Mouse (Mus musculus) limb, embryonic 13.5 days (tissue): ENCODE results near the gene Arhgap33. TPM values are rescaled to one million over a fixed set of nuclear protein-coding genes. Genes with fewer than 3 reads are reported as not detected.
A peak's percentile ranks its signal among the peaks of the same experiment; 100 is the strongest.
"Not testable (repeated sequence)": the region's sequence is repeated elsewhere in the genome, so short reads cannot be mapped to it uniquely, and the experiment has no call there.

Experiments used
- ATAC-seq: fragments of 200-750 bp; cut with Nextera tagmentation; 2 replicates; pipeline ENCODE4 v1.8.0; 2017; ENCODE audit warnings: low read depth, moderate number of reproducible peaks, moderate TSS enrichment; ENCODE audit not compliant: low FRiP score
- H3K27ac ChIP-seq: fragments of 300-500 bp; sonication (generic); 2 replicates; pipeline ENCODE4 v1.5.1; 2015; ENCODE audit warnings: inconsistent platforms, mild to moderate bottlenecking, moderate library complexity
- H3K27me3 ChIP-seq: fragments of 300-500 bp; sonication (generic); 2 replicates; pipeline ENCODE4 v1.6.1; 2015; ENCODE audit warnings: mild to moderate bottlenecking, inconsistent platforms
- H3K36me3 ChIP-seq: fragments of 300-500 bp; sonication (generic); 2 replicates; pipeline ENCODE4 v1.6.1; 2015; ENCODE audit warnings: inconsistent platforms, mild to moderate bottlenecking, moderate library complexity
- H3K4me1 ChIP-seq: fragments of 300-500 bp; sonication (generic); 2 replicates; pipeline ENCODE4 v1.6.1; 2015; ENCODE audit warnings: inconsistent platforms
- H3K4me2 ChIP-seq: fragments of 300-500 bp; sonication (generic); replicated peaks from 2 replicates; pipeline ENCODE4 v1.6.1; 2015; ENCODE audit warnings: inconsistent platforms, mild to moderate bottlenecking, moderate library complexity
- H3K4me3 ChIP-seq: fragments of 300-500 bp; sonication (generic); 2 replicates; pipeline ENCODE4 v1.5.1; 2015; ENCODE audit warnings: moderate library complexity, mild to moderate bottlenecking, inconsistent platforms
- H3K9ac ChIP-seq: fragments of 300-500 bp; sonication (generic); 2 replicates; pipeline ENCODE4 v1.6.1; 2015; ENCODE audit warnings: mild to moderate bottlenecking, inconsistent platforms
- H3K9me3 ChIP-seq: fragments of 300-500 bp; sonication (generic); 2 replicates; pipeline ENCODE4 v1.6.1; 2016; ENCODE audit warnings: inconsistent platforms
- WGBS: fragments of 180-500 bp; shearing (Covaris S2); methylation state at CpG from one replicate; pipeline ENCODE4 v1.1.7; 2015; 5-methylcytosine and 5-hydroxymethylcytosine counted together
- microRNA-seq: library from miRNA; unstranded; fragments of <30 nt; microRNA quantifications from one replicate; pipeline ENCODE4, GENCODE M21; 2016
- polyA plus RNA-seq: library from polyadenylated mRNA; unstranded; fragments of >200 nt; fragmentation: Nextera tagmentation; extraction: Ambion mirVana; gene quantifications from 2 replicates; pipeline ENCODE4 v1.2.1, GENCODE M21; 2015

Arhgap33 gene
- polyA plus RNA-seq, 1 experiment from 2014 or later, result 11.6 TPM

DNA sequence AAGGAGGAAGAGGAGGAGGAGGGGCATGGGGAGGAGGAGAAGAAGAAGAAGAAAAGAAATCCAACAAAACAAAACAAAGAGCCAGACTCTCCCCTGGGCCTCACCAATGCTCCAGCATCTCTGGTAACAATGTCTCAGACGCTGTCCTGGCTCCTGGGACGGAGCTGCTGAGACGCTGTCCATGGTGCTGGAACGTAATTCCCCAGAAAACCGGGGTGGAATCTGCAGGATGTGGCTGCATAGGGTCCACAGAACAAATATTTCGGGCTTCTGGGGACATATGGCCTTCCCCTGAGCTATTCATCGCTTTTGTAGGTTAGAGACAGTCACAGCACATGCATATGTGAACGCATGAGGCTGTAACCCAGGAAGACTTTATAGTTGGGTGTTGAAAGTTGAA is 50.6 kb downstream of the Arhgap33 start:
- H3K36me3 ChIP-seq, result no peaks in the 10 kb centered on the region
- no peaks in the 10 kb centered on the region for H3K4me1 ChIP-seq
- H3K4me3 ChIP-seq, result no peak overlapping the region
- H3K9ac ChIP-seq, result no peak overlapping the region
- H3K27ac ChIP-seq, result no peak overlapping the region
- H3K9me3 ChIP-seq, result no peaks in the 10 kb centered on the region
- 18% methylated on average over 8 of the region's 8 CpGs for WGBS
- ATAC-seq, result no peak
- no peak overlapping the region for H3K4me2 ChIP-seq
- H3K27me3 ChIP-seq, result peaks cover 19% of the 10 kb centered on the region; the same call in 1 of the 2 replicates

DNA sequence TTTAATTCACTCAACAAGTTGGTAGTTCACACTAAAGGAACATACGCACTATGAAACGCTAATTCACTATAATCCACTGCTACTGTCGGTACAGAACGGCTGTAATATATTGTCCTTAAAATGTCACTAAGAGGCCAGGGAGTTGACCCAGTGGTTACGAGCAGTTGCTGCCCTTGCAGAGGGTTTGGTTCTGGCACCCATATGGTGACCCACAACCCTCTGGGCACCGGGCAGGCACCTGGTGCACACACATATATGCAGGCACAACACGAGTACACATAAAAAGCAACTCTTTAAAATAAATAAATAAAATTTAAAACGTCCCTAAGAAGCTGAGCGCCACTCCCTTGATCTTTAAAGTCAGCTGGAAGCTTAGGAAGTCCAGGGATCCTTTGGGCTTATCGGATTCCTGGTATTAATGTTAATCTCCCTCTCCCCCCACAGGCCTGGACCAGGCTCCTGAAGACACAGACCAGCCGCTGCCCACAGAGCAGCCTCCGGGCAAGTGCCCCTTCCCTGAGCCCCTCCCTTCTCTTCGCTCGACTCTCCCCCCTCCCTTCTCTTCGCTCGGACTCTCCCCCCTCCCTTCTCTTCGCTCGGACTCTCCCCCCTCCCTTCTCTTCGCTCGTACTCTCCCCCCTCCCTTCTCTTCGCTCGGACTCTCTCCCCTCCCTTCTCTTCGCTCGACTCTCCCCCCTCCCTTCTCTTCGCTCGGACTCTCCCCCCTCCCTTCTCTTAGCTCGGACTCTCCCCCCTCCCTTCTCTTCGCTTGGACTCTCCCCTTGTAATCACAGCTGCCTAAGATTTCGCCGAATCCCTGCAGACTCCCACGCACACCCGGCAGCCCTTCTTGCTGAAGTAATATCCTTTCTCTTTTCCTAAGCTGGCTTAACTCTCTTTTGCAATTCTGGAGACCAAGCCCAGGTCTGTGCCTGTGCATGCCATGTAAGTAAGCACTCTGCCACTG is 57.2 kb downstream of the Arhgap33 start:
- Histone ChIP-seq H3K27ac (no peak overlapping the region), H3K36me3 (no peaks in the 10 kb centered on the region), H3K4me1 (peaks cover 7% of the 10 kb centered on the region), H3K9ac (no peak overlapping the region), H3K27me3 (peaks cover 30% of the 10 kb centered on the region), H3K4me2 (peak overlapping the region; percentile 55), H3K9me3 (no peaks in the 10 kb centered on the region; the same call in 1 of the 2 replicates), H3K4me3 (peak overlapping the region; percentile 28)
- no peak for ATAC-seq
- WGBS, result 4% methylated on average over 30 of the region's 32 CpGs

DNA sequence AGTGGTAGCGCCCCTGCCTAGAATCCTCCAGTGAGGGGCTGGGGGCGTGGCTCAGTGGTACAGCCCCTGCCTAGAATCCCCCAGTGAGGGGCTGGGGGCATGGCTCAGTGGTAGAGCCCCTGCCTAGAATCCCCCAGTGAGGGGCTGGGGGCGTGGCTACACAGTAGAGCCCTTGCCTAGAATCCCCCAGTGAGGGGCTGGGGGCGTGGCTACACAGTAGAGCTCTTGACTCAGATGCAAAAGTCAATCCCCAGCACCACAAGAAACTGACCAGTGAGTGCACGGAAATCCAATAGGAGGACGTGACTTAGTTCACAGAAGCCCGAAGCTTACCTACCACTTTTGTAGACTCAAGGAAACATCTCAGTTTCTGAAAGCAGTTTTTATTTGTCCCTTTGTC is 58.7 kb downstream of the Arhgap33 start:
- ATAC-seq, H3K4me1 ChIP-seq, H3K9ac ChIP-seq, H3K9me3 ChIP-seq, H3K27ac ChIP-seq, H3K4me2 ChIP-seq, H3K36me3 ChIP-seq, H3K4me3 ChIP-seq: not testable (repeated sequence)
- WGBS, result 85% methylated on average over 7 of the region's 7 CpGs
- H3K27me3 ChIP-seq, result peaks cover 23% of the 10 kb centered on the region

DNA sequence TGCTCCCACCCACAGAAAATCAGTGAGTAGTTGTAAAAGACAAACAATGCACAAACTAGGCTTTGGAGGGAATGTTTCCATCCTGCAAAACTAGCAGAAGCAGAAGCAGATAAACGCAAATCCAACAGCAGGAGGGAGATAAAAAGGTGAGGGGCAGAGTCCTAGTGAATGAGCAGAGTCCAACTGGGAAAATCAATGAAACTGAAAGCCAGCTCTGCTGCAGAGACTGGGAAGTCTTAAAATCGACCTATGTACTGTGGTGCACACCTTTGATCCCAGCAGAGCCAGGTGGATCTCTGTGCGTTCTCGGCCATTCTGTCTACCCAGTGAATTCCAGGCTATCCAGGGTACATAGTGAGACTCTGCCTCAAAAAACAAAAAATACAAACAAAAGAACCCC is 59.9 kb downstream of the Arhgap33 start:
- Histone ChIP-seq H3K36me3 (no peaks in the 10 kb centered on the region), H3K4me3 (no peak overlapping the region), H3K4me1 (peaks cover 7% of the 10 kb centered on the region), H3K27ac (no peak overlapping the region), H3K9ac (no peak overlapping the region), H3K9me3 (peaks cover 3% of the 10 kb centered on the region; the same call in 1 of the 2 replicates), H3K27me3 (peaks cover 28% of the 10 kb centered on the region), H3K4me2 (no peak overlapping the region)
- 69% methylated on average over 4 of the region's 4 CpGs for WGBS
- no peak for ATAC-seq

DNA sequence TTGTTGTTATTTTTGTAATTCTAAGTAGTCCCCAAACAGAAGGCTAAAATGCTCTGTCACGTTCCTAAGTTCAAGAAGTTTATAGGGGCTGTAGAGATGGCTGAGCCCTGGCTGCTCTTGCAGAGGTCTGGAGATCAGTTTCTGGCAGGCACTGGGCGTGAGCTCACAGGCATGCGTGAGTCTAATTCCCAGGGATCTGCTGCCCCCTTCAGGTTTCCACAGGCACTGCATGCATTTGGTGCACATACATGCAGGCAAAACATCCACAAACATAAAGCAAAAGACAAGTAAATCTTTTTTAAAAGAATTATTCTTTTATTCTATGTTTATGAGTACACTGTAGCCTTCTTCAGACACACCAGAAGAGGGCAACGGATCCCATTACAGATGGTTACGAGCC is 62.4 kb downstream of the Arhgap33 start:
- 48% methylated on average over 5 of the region's 5 CpGs for WGBS
- H3K9me3 ChIP-seq, result peaks cover 3% of the 10 kb centered on the region; the same call in 1 of the 2 replicates
- H3K4me1 ChIP-seq, result peaks cover 1% of the 10 kb centered on the region
- H3K4me2 ChIP-seq, result no peak overlapping the region
- H3K27me3 ChIP-seq, result peaks cover 22% of the 10 kb centered on the region
- ATAC-seq, result no peak
- H3K4me3 ChIP-seq, result no peak overlapping the region
- no peaks in the 10 kb centered on the region for H3K36me3 ChIP-seq
- no peak overlapping the region for H3K9ac ChIP-seq
- H3K27ac ChIP-seq, result no peak overlapping the region

Small RNA genes lying within 50 kb of the gene (microRNA-seq; reads per million reads assigned to microRNA genes)
- gene Gm38670, result 0.70 reads per million

Other genes starting within 250 kb of the Arhgap33 start
- 51.2 and 51.5 TPM in 2 replicates for gene Clip3, start 243.3 kb downstream of the Arhgap33 start, polyA plus RNA-seq
- 94.2 and 99.2 TPM in 2 replicates for gene Alkbh6, start 226.3 kb downstream of the Arhgap33 start, polyA plus RNA-seq
- 89.9 and 90.4 TPM in 2 replicates for gene Syne4, start 220.3 kb downstream of the Arhgap33 start, polyA plus RNA-seq
- 0.95 and 1.2 TPM in 2 replicates for gene E130208F15Rik, start 213.3 kb downstream of the Arhgap33 start, polyA plus RNA-seq
- 20.0 and 22.4 TPM in 2 replicates for gene Sdhaf1, start 211.2 kb downstream of the Arhgap33 start, polyA plus RNA-seq
- gene Lrfn3, start 172.3 kb downstream of the Arhgap33 start, polyA plus RNA-seq, result 6.8 and 7.5 TPM in 2 replicates
- 29.7 and 32.7 TPM in 2 replicates for gene Tyrobp, start 121.3 kb downstream of the Arhgap33 start, polyA plus RNA-seq
- 0.64 and 0.68 TPM in 2 replicates for gene Hcst, start 115.2 kb downstream of the Arhgap33 start, polyA plus RNA-seq
- 1.3 and 2.0 TPM in 2 replicates for gene Nfkbid, start 113.3 kb downstream of the Arhgap33 start, polyA plus RNA-seq
- gene Aplp1, start 89.5 kb downstream of the Arhgap33 start, polyA plus RNA-seq, result 38.4 and 44.2 TPM in 2 replicates
- gene Kirrel2, start 77.4 kb downstream of the Arhgap33 start, polyA plus RNA-seq, result 0.20 and 0.23 TPM in 2 replicates
- gene Nphs1, start 76.7 kb downstream of the Arhgap33 start, polyA plus RNA-seq, result 0.09 TPM in 2 replicates
- gene Prodh2, start 41.4 kb downstream of the Arhgap33 start, polyA plus RNA-seq, result 0.32 TPM in 1 of 2 replicates, not detected in the other
- 15.4 and 17.5 TPM in 2 replicates for gene Hspb6, start 17.1 kb upstream of the Arhgap33 start, polyA plus RNA-seq
- gene Proser3, start 17.2 kb upstream of the Arhgap33 start, polyA plus RNA-seq, result 13.9 TPM in 2 replicates
- 44.2 and 48.3 TPM in 2 replicates for gene Lin37, start 24.8 kb upstream of the Arhgap33 start, polyA plus RNA-seq
- 81.3 and 91.1 TPM in 2 replicates for gene U2af1l4, start 28.2 kb upstream of the Arhgap33 start, polyA plus RNA-seq
- 13.8 and 14.1 TPM in 2 replicates for gene Gm49396, start 28.3 kb upstream of the Arhgap33 start, polyA plus RNA-seq
- 134 and 141 TPM in 2 replicates for gene Psenen, start 28.6 kb upstream of the Arhgap33 start, polyA plus RNA-seq
- 3.2 and 4.9 TPM in 2 replicates for gene Igflr1, start 30.4 kb upstream of the Arhgap33 start, polyA plus RNA-seq
- gene Kmt2b, start 53.7 kb upstream of the Arhgap33 start, polyA plus RNA-seq, result 11.0 and 12.6 TPM in 2 replicates
- 0.23 and 0.60 TPM in 2 replicates for gene Zbtb32, start 63.8 kb upstream of the Arhgap33 start, polyA plus RNA-seq
- 1.5 and 1.7 TPM in 2 replicates for gene Upk1a, start 77.8 kb upstream of the Arhgap33 start, polyA plus RNA-seq
- 766 and 797 TPM in 2 replicates for gene Cox6b1, start 91.1 kb upstream of the Arhgap33 start, polyA plus RNA-seq
- not detected in 2 replicates for gene Etv2, start 100.8 kb upstream of the Arhgap33 start, polyA plus RNA-seq
- 127 and 130 TPM in 2 replicates for gene Rbm42, start 115.3 kb upstream of the Arhgap33 start, polyA plus RNA-seq
- 45.3 and 50.0 TPM in 2 replicates for gene Haus5, start 129.9 kb upstream of the Arhgap33 start, polyA plus RNA-seq
- gene Pmis2, start 136.5 kb upstream of the Arhgap33 start, polyA plus RNA-seq, result not detected in 2 replicates
- not detected in 2 replicates for gene 2200002J24Rik, start 163.9 kb upstream of the Arhgap33 start, polyA plus RNA-seq
- gene Atp4a, start 177.1 kb upstream of the Arhgap33 start, polyA plus RNA-seq, result 0.09 and 0.40 TPM in 2 replicates
- gene Tmem147, start 194.5 kb upstream of the Arhgap33 start, polyA plus RNA-seq, result 187 and 189 TPM in 2 replicates
- 0.51 and 0.71 TPM in 2 replicates for gene Gapdhs, start 208.6 kb upstream of the Arhgap33 start, polyA plus RNA-seq
- gene Sbsn, start 216.4 kb upstream of the Arhgap33 start, polyA plus RNA-seq, result 1.6 and 2.2 TPM in 2 replicates
- 7.3 and 11.9 TPM in 2 replicates for gene Dmkn, start 228.7 kb upstream of the Arhgap33 start, polyA plus RNA-seq